Mouse (Mus musculus): ENCODE results near the gene Mdm2. TPM values are rescaled to one million over a fixed set of nuclear protein-coding genes. Genes with fewer than 3 reads are reported as not detected.

The Mdm2 gene
- polyA plus RNA-seq, 1 experiment: not detected

GRCm38 (mm10) chr10:117703506-117703905 is 7.1 kb downstream of the Mdm2 start:
- peaks cover 4% of the 10 kb centered on the region for H3K4me1 ChIP-seq (ENCODE audit: control insufficient read depth, insufficient read depth, low read length)
- TF ChIP-seq POLR2A (IDR thresholded peaks at IDR 0.05; ENCODE audit: insufficient read depth, low read depth, low read length): no peak
- WGBS: 89% methylated on average over 3 of the region's 3 CpGs

GRCm38 (mm10) chr10:117702024-117702833 is 8.3 kb downstream of the Mdm2 start:
- 97% methylated on average over 6 of the region's 6 CpGs for WGBS
- H3K4me3 ChIP-seq (ENCODE audit: insufficient read depth, low read depth, low read length): no peak overlapping the region
- no peak overlapping the region for H3K27ac ChIP-seq (ENCODE audit: insufficient read depth, low read depth, low read length)
- H3K4me1 ChIP-seq (ENCODE audit: control insufficient read depth, insufficient read depth, low read length): peaks cover 4% of the 10 kb centered on the region
- TF ChIP-seq POLR2A (IDR thresholded peaks at IDR 0.05; ENCODE audit: insufficient read depth, low read depth, low read length) (no peak), CTCF (IDR thresholded peaks at IDR 0.05; ENCODE audit: insufficient read depth, low read depth, low read length) (no peak)

More at GRCm38 (mm10) chr10:117703506-117703905, 7.1 kb downstream of the Mdm2 start:
- Histone ChIP-seq H3K27ac (ENCODE audit: insufficient read depth, low read depth, low read length) (no peak overlapping the region), H3K4me3 (ENCODE audit: insufficient read depth, low read depth, low read length) (no peak overlapping the region)

- Histone ChIP-seq H3K27ac (ENCODE audit: insufficient read depth, low read depth, low read length) (no peak overlapping the region), H3K4me1 (ENCODE audit: control insufficient read depth, insufficient read depth, low read length) (no peaks in the 10 kb centered on the region), H3K4me3 (ENCODE audit: insufficient read depth, low read depth, low read length) (no peak overlapping the region)
- 92% methylated on average over 6 of the region's 6 CpGs for WGBS
- TF ChIP-seq POLR2A (IDR thresholded peaks at IDR 0.05; ENCODE audit: insufficient read depth, low read depth, low read length) (no peak), CTCF (IDR thresholded peaks at IDR 0.05; ENCODE audit: insufficient read depth, low read depth, low read length) (no peak)
Measured at GRCm38 (mm10) chr10:117701034-117701829, 9.3 kb downstream of the Mdm2 start.

GRCm38 (mm10) chr10:117700450-117700849 is 10.1 kb downstream of the Mdm2 start:
- H3K4me1 ChIP-seq (ENCODE audit: control insufficient read depth, insufficient read depth, low read length): no peaks in the 10 kb centered on the region
- no peak overlapping the region for H3K27ac ChIP-seq (ENCODE audit: insufficient read depth, low read depth, low read length)
- TF ChIP-seq POLR2A (IDR thresholded peaks at IDR 0.05; ENCODE audit: insufficient read depth, low read depth, low read length): no peak
- no peak for TF ChIP-seq CTCF (IDR thresholded peaks at IDR 0.05; ENCODE audit: insufficient read depth, low read depth, low read length)
- H3K4me3 ChIP-seq (ENCODE audit: insufficient read depth, low read depth, low read length): no peak overlapping the region
- 76% methylated on average over 1 of the region's 1 CpGs for WGBS

- H3K4me1 ChIP-seq (ENCODE audit: control insufficient read depth, insufficient read depth, low read length): no peaks in the 10 kb centered on the region
- no peak overlapping the region for H3K4me3 ChIP-seq (ENCODE audit: insufficient read depth, low read depth, low read length)
- no peak overlapping the region for H3K27ac ChIP-seq (ENCODE audit: insufficient read depth, low read depth, low read length)
- TF ChIP-seq POLR2A (IDR thresholded peaks at IDR 0.05; ENCODE audit: insufficient read depth, low read depth, low read length) (no peak), CTCF (IDR thresholded peaks at IDR 0.05; ENCODE audit: insufficient read depth, low read depth, low read length) (no peak)
- 92% methylated on average over 4 of the region's 4 CpGs for WGBS
Measured at GRCm38 (mm10) chr10:117699914-117700313, 10.6 kb downstream of the Mdm2 start.

GRCm38 (mm10) chr10:117698313-117699138 is 12.0 kb downstream of the Mdm2 start:
- TF ChIP-seq CTCF (IDR thresholded peaks at IDR 0.05; ENCODE audit: insufficient read depth, low read depth, low read length) (no peak), POLR2A (IDR thresholded peaks at IDR 0.05; ENCODE audit: insufficient read depth, low read depth, low read length) (no peak)
- WGBS: 89% methylated on average over 10 of the region's 10 CpGs
- H3K27ac ChIP-seq (ENCODE audit: insufficient read depth, low read depth, low read length): no peak overlapping the region
- no peak overlapping the region for H3K4me3 ChIP-seq (ENCODE audit: insufficient read depth, low read depth, low read length)
- no peaks in the 10 kb centered on the region for H3K4me1 ChIP-seq (ENCODE audit: control insufficient read depth, insufficient read depth, low read length)

GRCm38 (mm10) chr10:117697561-117698115 is 12.9 kb downstream of the Mdm2 start:
- 93% methylated on average over 3 of the region's 3 CpGs for WGBS

GRCm38 (mm10) chr10:117696827-117697560 is 13.6 kb downstream of the Mdm2 start:
- Histone ChIP-seq H3K4me1 (ENCODE audit: control insufficient read depth, insufficient read depth, low read length) (no peaks in the 10 kb centered on the region), H3K4me3 (ENCODE audit: insufficient read depth, low read depth, low read length) (no peak overlapping the region), H3K27ac (ENCODE audit: insufficient read depth, low read depth, low read length) (no peak overlapping the region)
- 83% methylated on average over 6 of the region's 6 CpGs for WGBS
- TF ChIP-seq CTCF (IDR thresholded peaks at IDR 0.05; ENCODE audit: insufficient read depth, low read depth, low read length) (no peak), POLR2A (IDR thresholded peaks at IDR 0.05; ENCODE audit: insufficient read depth, low read depth, low read length) (no peak)

More at GRCm38 (mm10) chr10:117697561-117698115, 12.9 kb downstream of the Mdm2 start:
- no peak for TF ChIP-seq CTCF (IDR thresholded peaks at IDR 0.05; ENCODE audit: insufficient read depth, low read depth, low read length)
- TF ChIP-seq POLR2A (IDR thresholded peaks at IDR 0.05; ENCODE audit: insufficient read depth, low read depth, low read length): no peak
- Histone ChIP-seq H3K4me3 (ENCODE audit: insufficient read depth, low read depth, low read length) (no peak overlapping the region), H3K27ac (ENCODE audit: insufficient read depth, low read depth, low read length) (no peak overlapping the region), H3K4me1 (ENCODE audit: control insufficient read depth, insufficient read depth, low read length) (no peaks in the 10 kb centered on the region)

Data from olfactory bulb, adult 2 months (tissue).